9 mouse cellular contexts compared by ENCODE assay signal in the genomic region with DNA sequence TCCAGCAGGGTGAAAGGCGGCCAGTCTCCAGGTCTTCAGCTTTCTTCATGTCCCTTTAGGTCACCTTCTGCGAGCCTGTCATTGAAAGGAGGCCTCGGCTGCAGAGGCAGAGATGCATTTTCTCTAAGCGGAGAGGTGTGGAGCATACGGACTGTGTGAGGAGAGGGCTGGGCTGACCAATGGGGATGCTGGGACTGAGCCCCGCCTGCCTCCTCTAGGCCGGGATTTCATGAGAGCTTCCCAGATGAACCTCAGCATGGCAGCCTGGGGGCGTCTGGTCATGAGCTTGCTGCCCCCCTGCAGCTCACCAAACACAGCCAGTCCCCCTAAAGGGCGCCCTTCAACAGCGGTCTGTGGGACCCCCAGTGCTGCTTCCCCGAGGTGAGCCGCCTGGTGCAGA. TPM values are rescaled to one million over a fixed set of nuclear protein-coding genes. Genes with fewer than 3 reads are reported as not detected.
DNase-seq lines count a peak whose midpoint lies in the region; ATAC-seq and TF ChIP-seq lines count a peak whose summit lies in the region.
"Had no signal": no experiment of that assay in that cellular context is flagged by ENCODE, and none has a peak within 500 bp of the region (broad histone marks: within the 10 kb centered on the region; RNA-seq: fewer than 3 reads in every experiment).

No protein-coding gene starts in this region.

- peak; percentile 28 for DNase-seq in kidney, postnatal 0 days (ENCODE audit: low spot score)
- DNase-seq in kidney, postnatal 14 days: no peak
- DNase-seq in forebrain, embryonic 14.5 days (ENCODE audit: low spot score): peak; percentile 16
- DNase-seq in retina, embryonic 14.5 days (ENCODE audit: low spot score): peak; percentile 51
- DNase-seq in spleen, adult 12 weeks (ENCODE audit: low spot score): no peak
- no peak for DNase-seq in kidney, postnatal 4 days
- DNase-seq in ovary, adult 18-20 months (ENCODE audit: low spot score): no peak
- DNase-seq: right cerebral cortex, postnatal 14 days had no signal

- ATAC-seq in kidney, postnatal 0 days (replicated peaks; ENCODE audit: low FRiP score, low read depth): peak; percentile 58; the same call in 1 of the 2 replicates
- no peak for ATAC-seq in forebrain, embryonic 14.5 days
- ATAC-seq in limb, embryonic 15.5 days (ENCODE audit: insufficient number of reproducible peaks, low FRiP score, low TSS enrichment, low read depth): no peak; the same call in 1 of the 2 replicates

- peak overlapping the region; percentile 42 for H3K4me2 ChIP-seq in kidney, postnatal 0 days (ENCODE audit: low read length)
- H3K4me2 ChIP-seq in forebrain, embryonic 14.5 days (ENCODE audit: low read length): peak overlapping the region; percentile 29
- peak overlapping the region; percentile 42 for H3K4me2 ChIP-seq in limb, embryonic 15.5 days

- TF ChIP-seq CTCF in kidney, postnatal 0 days (IDR thresholded peaks at IDR 0.05; ENCODE audit: low read depth): no peak

- H3K9ac ChIP-seq in kidney, postnatal 0 days (ENCODE audit: low read depth, low read length): 0 out of 2 replicates have a peak overlapping the region, but pooled peaks have one; percentile 23
- peak overlapping the region; percentile 2; the same call in 1 of the 2 replicates for H3K9ac ChIP-seq in forebrain, embryonic 14.5 days (ENCODE audit: low read length)
- H3K9ac ChIP-seq in limb, embryonic 15.5 days: no peak overlapping the region

- H3K4me1 ChIP-seq in kidney, postnatal 0 days (replicated peaks; ENCODE audit: insufficient read depth, low read length): no peaks in the 10 kb centered on the region
- H3K4me1 ChIP-seq in forebrain, embryonic 14.5 days (ENCODE audit: control insufficient read depth, insufficient read depth, low read length): no peaks in the 10 kb centered on the region
- peaks cover 7% of the 10 kb centered on the region; the same call in 1 of the 2 replicates for H3K4me1 ChIP-seq in limb, embryonic 15.5 days

- H3K27me3 ChIP-seq in kidney, postnatal 0 days (ENCODE audit: insufficient read depth, low read length): no peaks in the 10 kb centered on the region
- no peaks in the 10 kb centered on the region for H3K27me3 ChIP-seq in forebrain, embryonic 14.5 days (replicated peaks; ENCODE audit: control insufficient read depth, insufficient read depth, low read length)
- H3K27me3 ChIP-seq in limb, embryonic 15.5 days: no peaks in the 10 kb centered on the region

- 26% methylated on average over 12 of the region's 12 CpGs for WGBS in kidney, postnatal 0 days
- 10% methylated on average over 12 of the region's 12 CpGs for WGBS in forebrain, embryonic 14.5 days
- 18% methylated on average over 12 of the region's 12 CpGs for WGBS in limb, embryonic 15.5 days

- H3K4me3 ChIP-seq in kidney, postnatal 0 days (replicated peaks; ENCODE audit: low read depth, low read length): no peak overlapping the region; the same call in 1 of the 2 replicates
- H3K4me3 ChIP-seq in forebrain, embryonic 14.5 days (ENCODE audit: low read depth, low read length): no peak overlapping the region; the same call in 1 of the 2 replicates
- peak overlapping the region; percentile 15; the same call in 1 of the 2 replicates for H3K4me3 ChIP-seq in limb, embryonic 15.5 days

- H3K9me3 ChIP-seq in kidney, postnatal 0 days (replicated peaks; ENCODE audit: low read length): no peaks in the 10 kb centered on the region
- no peaks in the 10 kb centered on the region for H3K9me3 ChIP-seq in forebrain, embryonic 14.5 days (replicated peaks; ENCODE audit: control insufficient read depth, low read length)
- no peaks in the 10 kb centered on the region for H3K9me3 ChIP-seq in limb, embryonic 15.5 days

- no peaks in the 10 kb centered on the region for H3K36me3 ChIP-seq in kidney, postnatal 0 days (ENCODE audit: insufficient read depth, low read length)
- H3K36me3 ChIP-seq in forebrain, embryonic 14.5 days (ENCODE audit: control insufficient read depth, insufficient read depth, low read length): no peaks in the 10 kb centered on the region
- H3K36me3 ChIP-seq in limb, embryonic 15.5 days: peaks cover 12% of the 10 kb centered on the region

- no peak overlapping the region for H3K27ac ChIP-seq in kidney, postnatal 0 days
- H3K27ac ChIP-seq in forebrain, embryonic 14.5 days (ENCODE audit: low read depth, low read length): no peak overlapping the region
- no peak overlapping the region for H3K27ac ChIP-seq in limb, embryonic 15.5 days

RNA-seq across cellular contexts. Expression of gene Pkn3, which starts 7.1 kb away (rescaled TPM):
- 5.7 and 6.4 TPM in 2 replicates for polyA plus RNA-seq in kidney, postnatal 0 days (2015; fragmentation: Nextera tagmentation; extraction: Ambion mirVana)
- 2.2 and 2.5 TPM in 2 replicates for polyA plus RNA-seq in forebrain, embryonic 14.5 days (2014; fragmentation: Nextera tagmentation; extraction: Ambion mirVana)
- 8.6 and 10.4 TPM in 2 replicates for polyA plus RNA-seq in limb, embryonic 15.5 days (2015; fragmentation: Nextera tagmentation; extraction: Ambion mirVana)

RNA-seq across cellular contexts. Expression of gene Zdhhc12, which starts 8.8 kb away (rescaled TPM):
- polyA plus RNA-seq in kidney, postnatal 0 days (2015; fragmentation: Nextera tagmentation; extraction: Ambion mirVana): 31.8 and 37.0 TPM in 2 replicates
- polyA plus RNA-seq in forebrain, embryonic 14.5 days (2014; fragmentation: Nextera tagmentation; extraction: Ambion mirVana): 21.6 and 24.1 TPM in 2 replicates
- polyA plus RNA-seq in limb, embryonic 15.5 days (2015; fragmentation: Nextera tagmentation; extraction: Ambion mirVana): 21.1 and 21.6 TPM in 2 replicates

RNA-seq across cellular contexts. Expression of gene Set, which starts 27.5 kb away (rescaled TPM):
- 411 and 412 TPM in 2 replicates for polyA plus RNA-seq in kidney, postnatal 0 days (2015; fragmentation: Nextera tagmentation; extraction: Ambion mirVana)
- 379 and 393 TPM in 2 replicates for polyA plus RNA-seq in forebrain, embryonic 14.5 days (2014; fragmentation: Nextera tagmentation; extraction: Ambion mirVana)
- polyA plus RNA-seq in limb, embryonic 15.5 days (2015; fragmentation: Nextera tagmentation; extraction: Ambion mirVana): 323 and 361 TPM in 2 replicates

RNA-seq across cellular contexts. Expression of gene Wdr34, which starts 36.0 kb away (rescaled TPM):
- 26.2 and 29.1 TPM in 2 replicates for polyA plus RNA-seq in kidney, postnatal 0 days (2015; fragmentation: Nextera tagmentation; extraction: Ambion mirVana)
- 51.4 and 63.1 TPM in 2 replicates for polyA plus RNA-seq in forebrain, embryonic 14.5 days (2014; fragmentation: Nextera tagmentation; extraction: Ambion mirVana)
- 36.7 and 37.0 TPM in 2 replicates for polyA plus RNA-seq in limb, embryonic 15.5 days (2015; fragmentation: Nextera tagmentation; extraction: Ambion mirVana)

RNA-seq across cellular contexts. Expression of gene Zer1, which starts 39.8 kb away (rescaled TPM):
- 4.4 and 4.9 TPM in 2 replicates for polyA plus RNA-seq in kidney, postnatal 0 days (2015; fragmentation: Nextera tagmentation; extraction: Ambion mirVana)
- 8.4 and 8.9 TPM in 2 replicates for polyA plus RNA-seq in forebrain, embryonic 14.5 days (2014; fragmentation: Nextera tagmentation; extraction: Ambion mirVana)
- polyA plus RNA-seq in limb, embryonic 15.5 days (2015; fragmentation: Nextera tagmentation; extraction: Ambion mirVana): 6.5 and 8.6 TPM in 2 replicates

Comparison
In these comparisons a context has a peak if more than half of its experiments do, and no peak if none do; other contexts are left out.
1. DNase-seq: peak in kidney, postnatal 0 days (single experiment), forebrain, embryonic 14.5 days (single experiment) and retina, embryonic 14.5 days (single experiment); none in kidney, postnatal 14 days (single experiment), spleen, adult 12 weeks (single experiment), kidney, postnatal 4 days (0 of 2) and ovary, adult 18-20 months (single experiment).
2. Peak in every context shown above with its lines, with median percentiles within 50 percentile points of each other: H3K4me2 ChIP-seq.